Mouse (Mus musculus): ENCODE measurements around the gene Lbp. TPM values are rescaled to one million over a fixed set of nuclear protein-coding genes. Genes with fewer than 3 reads are reported as not detected.

Lbp gene
- total RNA-seq, 2 experiments from 2014 or later: 1.3 to 2.7 TPM

Other genes with a start within 250 kb of the Lbp start
- 10 to 100 TPM in 1 of 2 experiments, 1 to 10 TPM in 1; 6.3 to 11.2 TPM for gene Tgm2, start 160.1 kb upstream of the Lbp start, total RNA-seq (2021)
- 1 to 10 TPM; 3.7 to 4.2 TPM for gene D630003M21Rik, start 77.3 kb upstream of the Lbp start, total RNA-seq (2021)
- gene Bpi, start 48.4 kb upstream of the Lbp start, total RNA-seq (2021): not detected
- 100 to 1,000 TPM; 315 to 544 TPM for gene Snhg11, start 69.1 kb downstream of the Lbp start, total RNA-seq (2021)
- 10 to 100 TPM; 87.2 to 87.6 TPM for gene Ralgapb, start 103.4 kb downstream of the Lbp start, total RNA-seq (2021)
- gene Adig, start 196.1 kb downstream of the Lbp start, total RNA-seq (2021): not detected
- gene Arhgap40, start 206.3 kb downstream of the Lbp start, total RNA-seq (2021): not detected

All from layer of hippocampus, postnatal 25 days (tissue).